Comparison of ENCODE assay signal across 12 mouse cellular contexts in genomic region chr11:113469919-113470785, GRCm38 (mm10).
DNase-seq lines count a peak whose midpoint lies in the region; ATAC-seq and TF ChIP-seq lines count a peak whose summit lies in the region.
"Had no signal": no experiment of that assay in that cellular context is flagged by ENCODE, and none has a peak within 500 bp of the region (broad histone marks: within the 10 kb centered on the region; RNA-seq: fewer than 3 reads in every experiment).

No protein-coding gene starts in this region.

- peak; percentile 22 for DNase-seq in CD4-positive, CD25-positive, alpha-beta regulatory T cell, adult 2 months (ENCODE audit: low read depth, low spot score)
- DNase-seq in midbrain, postnatal 0 days (ENCODE audit: low spot score): no peak
- DNase-seq in midbrain, embryonic 14.5 days: no peak
- peak; percentile 69 for DNase-seq in thymus, postnatal 25 days
- no peak for DNase-seq in urinary bladder, postnatal 25 days (ENCODE audit: low spot score)
- DNase-seq in heart, adult 18-20 months: no peak
- DNase-seq: cerebellum, adult 8-10 months; gastrocnemius, postnatal 14 days had no signal

- no peak for ATAC-seq in CD4-positive, CD25-positive, alpha-beta regulatory T cell, adult 4 months
- no peak for ATAC-seq in midbrain, postnatal 0 days (ENCODE audit: low FRiP score)
- ATAC-seq in midbrain, embryonic 14.5 days (ENCODE audit: low FRiP score, low TSS enrichment): no peak
- peak; percentile 84 for ATAC-seq in common myeloid progenitor, adult 5-6 weeks (replicated peaks; ENCODE audit: low read depth, poor library complexity, severe bottlenecking)

- H3K9ac ChIP-seq in midbrain, postnatal 0 days (replicated peaks; ENCODE audit: low read length, poor library complexity, severe bottlenecking): no peak overlapping the region
- no peak overlapping the region for H3K9ac ChIP-seq in midbrain, embryonic 14.5 days (replicated peaks; ENCODE audit: low read length)
- H3K9ac ChIP-seq: hindbrain, embryonic 14.5 days had no signal

- 81% methylated on average over 17 of the region's 17 CpGs for WGBS in midbrain, postnatal 0 days
- WGBS in midbrain, embryonic 14.5 days: 85% methylated on average over 17 of the region's 17 CpGs

- H3K4me1 ChIP-seq in midbrain, postnatal 0 days (ENCODE audit: insufficient read depth, low read length): peaks cover 5% of the 10 kb centered on the region; the same call in 1 of the 2 replicates
- peaks cover 28% of the 10 kb centered on the region; the same call in 1 of the 2 replicates for H3K4me1 ChIP-seq in midbrain, embryonic 14.5 days (ENCODE audit: control insufficient read depth, insufficient read depth, low read length)

- H3K27me3 ChIP-seq in midbrain, postnatal 0 days (ENCODE audit: insufficient read depth, low read length): no peaks in the 10 kb centered on the region
- no peaks in the 10 kb centered on the region for H3K27me3 ChIP-seq in midbrain, embryonic 14.5 days (ENCODE audit: control insufficient read depth, insufficient read depth, low read length)

- no peak overlapping the region for H3K27ac ChIP-seq in midbrain, postnatal 0 days (ENCODE audit: low read depth, low read length)
- H3K27ac ChIP-seq in midbrain, embryonic 14.5 days (replicated peaks; ENCODE audit: low read depth, low read length): no peak overlapping the region
- H3K27ac ChIP-seq: hindbrain, embryonic 14.5 days; left cerebral cortex, adult 2 months had no signal

- no peak overlapping the region for H3K4me3 ChIP-seq in midbrain, postnatal 0 days (ENCODE audit: low read depth, low read length)
- no peak overlapping the region for H3K4me3 ChIP-seq in midbrain, embryonic 14.5 days (replicated peaks; ENCODE audit: low read depth, low read length)
- H3K4me3 ChIP-seq: left cerebral cortex, adult 2 months had no signal

- H3K4me2 ChIP-seq in midbrain, postnatal 0 days (ENCODE audit: low read depth, low read length, poor library complexity, severe bottlenecking): no peak overlapping the region
- no peak overlapping the region for H3K4me2 ChIP-seq in midbrain, embryonic 14.5 days (ENCODE audit: low read length)
- H3K4me2 ChIP-seq: hindbrain, embryonic 14.5 days had no signal

- no peaks in the 10 kb centered on the region for H3K36me3 ChIP-seq in midbrain, postnatal 0 days (ENCODE audit: insufficient read depth, low read length)
- no peaks in the 10 kb centered on the region for H3K36me3 ChIP-seq in midbrain, embryonic 14.5 days (ENCODE audit: control insufficient read depth, insufficient read depth, low read length)

- no peaks in the 10 kb centered on the region for H3K9me3 ChIP-seq in midbrain, postnatal 0 days (ENCODE audit: low read length)
- no peaks in the 10 kb centered on the region for H3K9me3 ChIP-seq in midbrain, embryonic 14.5 days (ENCODE audit: control insufficient read depth, low read length)

- peak; percentile 16; the same call in 1 of the 2 replicates for TF ChIP-seq CTCF in midbrain, postnatal 0 days (IDR thresholded peaks at IDR 0.05)

Comparison
In these comparisons a context has a peak if more than half of its experiments do, and no peak if none do; other contexts are left out.
1. DNase-seq: peak in CD4-positive, CD25-positive, alpha-beta regulatory T cell, adult 2 months (single experiment) and thymus, postnatal 25 days (single experiment); none in midbrain, postnatal 0 days (single experiment), midbrain, embryonic 14.5 days (single experiment), urinary bladder, postnatal 25 days (single experiment) and heart, adult 18-20 months (0 of 2).